15 mouse cellular contexts compared by ENCODE assay signal in genomic region chr6:128058570-128058969, GRCm38 (mm10).
DNase-seq lines count a peak whose midpoint lies in the region; ATAC-seq lines count a peak whose summit lies in the region.
"Had no signal": no experiment of that assay in that cellular context is flagged by ENCODE, and none has a peak within 500 bp of the region (broad histone marks: within the 10 kb centered on the region; RNA-seq: fewer than 3 reads in every experiment).

No protein-coding gene starts in this region.

- WGBS in forebrain, embryonic 11.5 days = 45% methylated on average over 9 of the region's 9 CpGs
- 45% methylated on average over 9 of the region's 9 CpGs for WGBS in forebrain, embryonic 10.5 days
- 15% methylated on average over 9 of the region's 9 CpGs for WGBS in hindbrain, embryonic 13.5 days
- WGBS in midbrain, embryonic 16.5 days = 35% methylated on average over 9 of the region's 9 CpGs

- no peak overlapping the region for H3K4me2 ChIP-seq in forebrain, embryonic 11.5 days (ENCODE audit: low read depth, low read length, severe bottlenecking)
- H3K4me2 ChIP-seq in hindbrain, embryonic 13.5 days = peak overlapping the region; percentile 33
- H3K4me2 ChIP-seq in midbrain, embryonic 16.5 days (ENCODE audit: low read length) = peak overlapping the region; percentile 4
- H3K4me2 ChIP-seq: limb, embryonic 12.5 days had no signal

- peaks cover 2% of the 10 kb centered on the region; the same call in 1 of the 2 replicates for H3K4me1 ChIP-seq in forebrain, embryonic 11.5 days (replicated peaks; ENCODE audit: control insufficient read depth, insufficient read depth, low read length)
- peaks cover 17% of the 10 kb centered on the region for H3K4me1 ChIP-seq in forebrain, embryonic 10.5 days
- peaks cover 22% of the 10 kb centered on the region for H3K4me1 ChIP-seq in hindbrain, embryonic 13.5 days (replicated peaks)
- peaks cover 13% of the 10 kb centered on the region for H3K4me1 ChIP-seq in midbrain, embryonic 16.5 days (ENCODE audit: control insufficient read depth, insufficient read depth, low read length)

- no peak for DNase-seq in forebrain, embryonic 11.5 days (ENCODE audit: low spot score)
- no peak for DNase-seq in forebrain, embryonic 10.5 days (ENCODE audit: extremely low spot score, low spot score)
- peak; percentile 85 for DNase-seq in cerebellum, adult 9-11 months
- no peak for DNase-seq in urinary bladder, postnatal 4 days (ENCODE audit: low spot score in 2 of 2)
- no peak for DNase-seq in heart, adult 11 months
- DNase-seq in right cerebral cortex, postnatal 14 days = no peak
- DNase-seq: adrenal gland, postnatal 14 days; heart, adult 2 months; kidney, adult 8-10 months; lung, adult 2 months; thymus, postnatal 14 days had no signal

- no peak overlapping the region for H3K9ac ChIP-seq in forebrain, embryonic 11.5 days (ENCODE audit: low read length)
- peak overlapping the region; percentile 51; the same call in 1 of the 2 replicates for H3K9ac ChIP-seq in hindbrain, embryonic 13.5 days
- peak overlapping the region; percentile 36 for H3K9ac ChIP-seq in midbrain, embryonic 16.5 days (ENCODE audit: low read depth, low read length)
- H3K9ac ChIP-seq: limb, embryonic 12.5 days had no signal

- H3K9me3 ChIP-seq in forebrain, embryonic 11.5 days (ENCODE audit: control insufficient read depth, low read length) = no peaks in the 10 kb centered on the region
- H3K9me3 ChIP-seq in forebrain, embryonic 10.5 days = no peaks in the 10 kb centered on the region
- no peaks in the 10 kb centered on the region for H3K9me3 ChIP-seq in hindbrain, embryonic 13.5 days
- no peaks in the 10 kb centered on the region for H3K9me3 ChIP-seq in midbrain, embryonic 16.5 days (replicated peaks; ENCODE audit: control insufficient read depth, low read length, poor library complexity, severe bottlenecking)
- H3K9me3 ChIP-seq: limb, embryonic 12.5 days; megakaryocyte, embryonic 14.5 days had no signal

- ATAC-seq in forebrain, embryonic 11.5 days (replicated peaks; ENCODE audit: low FRiP score) = 0 out of 2 replicates have a peak, but pooled peaks have one; percentile 24
- ATAC-seq in hindbrain, embryonic 13.5 days (ENCODE audit: low FRiP score) = peak; percentile 77
- peak; percentile 53; the same call in 1 of the 2 replicates for ATAC-seq in midbrain, embryonic 16.5 days

- no peaks in the 10 kb centered on the region for H3K27me3 ChIP-seq in forebrain, embryonic 11.5 days (ENCODE audit: control insufficient read depth, insufficient read depth, low read length)
- no peaks in the 10 kb centered on the region for H3K27me3 ChIP-seq in forebrain, embryonic 10.5 days (ENCODE audit: poor library complexity, severe bottlenecking)
- H3K27me3 ChIP-seq in hindbrain, embryonic 13.5 days = no peaks in the 10 kb centered on the region
- no peaks in the 10 kb centered on the region for H3K27me3 ChIP-seq in midbrain, embryonic 16.5 days (ENCODE audit: control insufficient read depth, insufficient read depth, low read depth, low read length)
- H3K27me3 ChIP-seq: limb, embryonic 12.5 days had no signal

- no peak overlapping the region for H3K27ac ChIP-seq in forebrain, embryonic 11.5 days (ENCODE audit: low read depth, low read length)
- H3K27ac ChIP-seq in forebrain, embryonic 10.5 days = no peak overlapping the region
- H3K27ac ChIP-seq in hindbrain, embryonic 13.5 days = peak overlapping the region; percentile 80
- 0 out of 2 replicates have a peak overlapping the region, but pooled peaks have one; percentile 14 for H3K27ac ChIP-seq in midbrain, embryonic 16.5 days (ENCODE audit: low read length)
- H3K27ac ChIP-seq: heart, adult 2 months; limb, embryonic 12.5 days had no signal

- H3K4me3 ChIP-seq in forebrain, embryonic 11.5 days (ENCODE audit: low read depth, low read length) = no peak overlapping the region
- H3K4me3 ChIP-seq in forebrain, embryonic 10.5 days = no peak overlapping the region
- no peak overlapping the region for H3K4me3 ChIP-seq in hindbrain, embryonic 13.5 days
- H3K4me3 ChIP-seq in midbrain, embryonic 16.5 days (ENCODE audit: low read depth, low read length) = no peak overlapping the region
- H3K4me3 ChIP-seq: heart, adult 2 months; limb, embryonic 12.5 days; megakaryocyte, embryonic 14.5 days had no signal

- no peaks in the 10 kb centered on the region for H3K36me3 ChIP-seq in forebrain, embryonic 11.5 days (ENCODE audit: control insufficient read depth, insufficient read depth, low read length)
- no peaks in the 10 kb centered on the region for H3K36me3 ChIP-seq in forebrain, embryonic 10.5 days (replicated peaks)
- H3K36me3 ChIP-seq in hindbrain, embryonic 13.5 days = no peaks in the 10 kb centered on the region
- H3K36me3 ChIP-seq in midbrain, embryonic 16.5 days (ENCODE audit: control insufficient read depth, insufficient read depth, low read length) = no peaks in the 10 kb centered on the region

Comparison
In these comparisons a context has a peak if more than half of its experiments do, and no peak if none do; other contexts are left out.
1. ATAC-seq: peak in every context shown above with its lines; median percentile 77 in hindbrain, embryonic 13.5 days; 53 in midbrain, embryonic 16.5 days; 24 in forebrain, embryonic 11.5 days.
2. H3K27ac ChIP-seq: peak in hindbrain, embryonic 13.5 days (single experiment) and midbrain, embryonic 16.5 days (single experiment); none in forebrain, embryonic 11.5 days (single experiment) and forebrain, embryonic 10.5 days (single experiment).